In genomic region chr16:32877343-32878156, GRCm38 (mm10) we compare ENCODE assay signal across 7 mouse cellular contexts. TPM values are rescaled to one million over a fixed set of nuclear protein-coding genes. Genes with fewer than 3 reads are reported as not detected.
DNase-seq lines count a peak whose midpoint lies in the region; ATAC-seq and TF ChIP-seq lines count a peak whose summit lies in the region.

Gene Fyttd1, plus strand, starts transcription at chr16:32877500.
Gene Rubcn, minus strand, starts transcription at chr16:32877766.

- peak within 1 kb of the TSS; percentile 84 for H3K4me2 ChIP-seq in intestine, embryonic 16.5 days (ENCODE audit: low read depth, low read length)
- peak within 1 kb of the TSS; percentile 74 for H3K4me2 ChIP-seq in midbrain, embryonic 12.5 days (replicated peaks)

- H3K36me3 ChIP-seq in intestine, embryonic 16.5 days (ENCODE audit: control insufficient read depth, insufficient read depth, low read length), result no peaks in the 10 kb centered on the region
- no peaks in the 10 kb centered on the region for H3K36me3 ChIP-seq in midbrain, embryonic 12.5 days
- no peaks in the 10 kb centered on the region for H3K36me3 ChIP-seq in small intestine, adult 2 months (ENCODE audit: control insufficient read depth, insufficient read depth, low read length)

- H3K9me3 ChIP-seq in intestine, embryonic 16.5 days (ENCODE audit: control insufficient read depth, low read length), result no peaks in the 10 kb centered on the region
- H3K9me3 ChIP-seq in midbrain, embryonic 12.5 days, result no peaks in the 10 kb centered on the region

- H3K4me3 ChIP-seq in intestine, embryonic 16.5 days (ENCODE audit: low read length), result peak within 1 kb of the TSS; percentile 89
- H3K4me3 ChIP-seq in midbrain, embryonic 12.5 days, result peak within 1 kb of the TSS; percentile 95
- H3K4me3 ChIP-seq in small intestine, adult 2 months (ENCODE audit: low read depth, low read length), result peak within 1 kb of the TSS; percentile 71

- peak; percentile 98 for ATAC-seq in intestine, embryonic 16.5 days
- ATAC-seq in midbrain, embryonic 12.5 days (ENCODE audit: low FRiP score, low read depth), result peak; percentile 97

- no peaks in the 10 kb centered on the region for H3K27me3 ChIP-seq in intestine, embryonic 16.5 days (replicated peaks; ENCODE audit: control insufficient read depth, insufficient read depth, low read length)
- H3K27me3 ChIP-seq in midbrain, embryonic 12.5 days, result no peaks in the 10 kb centered on the region
- no peaks in the 10 kb centered on the region for H3K27me3 ChIP-seq in small intestine, adult 2 months (ENCODE audit: control insufficient read depth, insufficient read depth, low read length)

- TF ChIP-seq CTCF in small intestine, adult 2 months (IDR thresholded peaks at IDR 0.05; ENCODE audit: extremely low read depth, insufficient read length, insufficient replicate concordance, low read depth, low read length), result peak; percentile 33; the same call in 1 of the 2 replicates

- H3K9ac ChIP-seq in intestine, embryonic 16.5 days (ENCODE audit: low read depth, low read length), result peak within 1 kb of the TSS; percentile 91
- H3K9ac ChIP-seq in midbrain, embryonic 12.5 days (replicated peaks), result peak within 1 kb of the TSS; percentile 92

- WGBS in intestine, embryonic 16.5 days, result under 1% methylated on average over 69 of the region's 83 CpGs
- WGBS in midbrain, embryonic 12.5 days, result under 1% methylated on average over 76 of the region's 83 CpGs
- WGBS in small intestine, adult 2 months, result under 1% methylated on average over 76 of the region's 83 CpGs

- intact Hi-C loops in left cerebral cortex, postnatal 4 days (cut with DNase I), result no loop called here

- peak; percentile 82 for TF ChIP-seq POLR2A in small intestine, adult 2 months (IDR thresholded peaks at IDR 0.05; ENCODE audit: low read depth, low read length)

- H3K27ac ChIP-seq in intestine, embryonic 16.5 days (ENCODE audit: low read length), result peak within 1 kb of the TSS; percentile 92
- H3K27ac ChIP-seq in midbrain, embryonic 12.5 days (replicated peaks), result peak within 1 kb of the TSS; percentile 87
- H3K27ac ChIP-seq in small intestine, adult 2 months (ENCODE audit: insufficient read depth, low read depth, low read length), result peak within 1 kb of the TSS; percentile 66

- peaks cover 18% of the 10 kb centered on the region for H3K4me1 ChIP-seq in intestine, embryonic 16.5 days (ENCODE audit: control insufficient read depth, insufficient read depth, low read length)
- H3K4me1 ChIP-seq in midbrain, embryonic 12.5 days, result peaks cover 21% of the 10 kb centered on the region
- peaks cover 7% of the 10 kb centered on the region; the same call in 1 of the 2 replicates for H3K4me1 ChIP-seq in small intestine, adult 2 months (ENCODE audit: control insufficient read depth, insufficient read depth, insufficient read length, low read length)

- peak; percentile 98 for DNase-seq in adrenal gland, adult 2 months
- peak; percentile 95 for DNase-seq in embryo, embryonic 11.5 days (ENCODE audit: low read depth, low spot score)
- peak; percentile 88 to 95 for DNase-seq in gastrocnemius, postnatal 4 days (ENCODE audit: low spot score in 2 of 2)
- peak; percentile 97 for DNase-seq in left cerebral cortex, postnatal 4 days

RNA-seq across cellular contexts. Expression of gene Fyttd1, which starts in this region (rescaled TPM):
- 100 to 1,000 TPM; 102 to 133 TPM for total RNA-seq in adrenal gland, adult 2 months (2021)
- 2.7 and 2.9 TPM in 2 replicates for polyA plus RNA-seq in adrenal gland, adult 2 months (2012; rRNA removed)
- total RNA-seq in gastrocnemius, postnatal 4 days (2021), result 100 to 1,000 TPM; 148 to 164 TPM
- 61.9 and 72.3 TPM in 2 replicates for polyA plus RNA-seq in intestine, embryonic 16.5 days (2015; fragmentation: Nextera tagmentation; extraction: Ambion mirVana)
- 100 to 1,000 TPM; 120 to 139 TPM for total RNA-seq in left cerebral cortex, postnatal 4 days (2021)
- polyA plus RNA-seq in midbrain, embryonic 12.5 days (2016; fragmentation: Nextera tagmentation; extraction: Ambion mirVana), result 114 and 122 TPM in 2 replicates
- 0.66 and 0.93 TPM in 2 replicates for polyA plus RNA-seq in small intestine, adult 2 months (2012; rRNA removed)

RNA-seq across cellular contexts. Expression of gene Rubcn, which starts in this region (rescaled TPM):
- 10 to 100 TPM; 23.7 to 32.4 TPM for total RNA-seq in adrenal gland, adult 2 months (2021)
- 31.1 TPM in 2 replicates for polyA plus RNA-seq in adrenal gland, adult 2 months (2012; rRNA removed)
- 10 to 100 TPM; 46.6 to 50.3 TPM for total RNA-seq in gastrocnemius, postnatal 4 days (2021)
- 15.3 and 16.0 TPM in 2 replicates for polyA plus RNA-seq in intestine, embryonic 16.5 days (2015; fragmentation: Nextera tagmentation; extraction: Ambion mirVana)
- 10 to 100 TPM; 72.4 to 78.3 TPM for total RNA-seq in left cerebral cortex, postnatal 4 days (2021)
- 23.6 and 26.5 TPM in 2 replicates for polyA plus RNA-seq in midbrain, embryonic 12.5 days (2016; fragmentation: Nextera tagmentation; extraction: Ambion mirVana)
- 15.1 and 28.5 TPM in 2 replicates for polyA plus RNA-seq in small intestine, adult 2 months (2012; rRNA removed)

Comparison
In these comparisons a context has a peak if more than half of its experiments do, and no peak if none do; other contexts are left out.
1. Peak in every context shown above with its lines: DNase-seq, ATAC-seq, H3K4me3 ChIP-seq and H3K27ac ChIP-seq.
2. RNA of gene Fyttd1 (polyA plus RNA-seq): 114 to 122 TPM in midbrain, embryonic 12.5 days and 61.9 to 72.3 TPM in intestine, embryonic 16.5 days; 2.7 to 2.9 TPM in adrenal gland, adult 2 months and 0.66 to 0.93 TPM in small intestine, adult 2 months; every median in the first group is over 10 times any median in the second.